Mouse (Mus musculus) adrenal gland (tissue): Measurements from ENCODE around the gene H3f3a.

ENCODE experiments used
- intact Hi-C: fragments of 180-260 bp; cut with DNase I; formaldehyde crosslinking; loops from one replicate; pipeline ENCODE4 v1.15.1; 2025

The H3f3a gene

GRCm38 (mm10) chr1:180791821-180792480 is 21.8 kb downstream of the H3f3a start:
- intact Hi-C loops = no loop called here

GRCm38 (mm10) chr1:180783580-180783928 is 30.2 kb downstream of the H3f3a start:
- intact Hi-C loops = no loop called here

GRCm38 (mm10) chr1:180782906-180783579 is 30.7 kb downstream of the H3f3a start:
- intact Hi-C loops = no loop called here

- intact Hi-C loops = no loop called here
These were observed 32.5 kb downstream of the H3f3a start for GRCm38 (mm10) chr1:180781250-180781649.

GRCm38 (mm10) chr1:180780291-180780690 is 33.5 kb downstream of the H3f3a start:
- intact Hi-C loops = no loop called here

- intact Hi-C loops = no loop called here
These were observed 34.8 kb downstream of the H3f3a start for GRCm38 (mm10) chr1:180778941-180779340.

GRCm38 (mm10) chr1:180778403-180778754 is 35.4 kb downstream of the H3f3a start:
- intact Hi-C loops = no loop called here

GRCm38 (mm10) chr1:180777660-180778402 is 35.9 kb downstream of the H3f3a start:
- intact Hi-C loops = no loop called here

GRCm38 (mm10) chr1:180777289-180777659 is 36.5 kb downstream of the H3f3a start:
- intact Hi-C loops = no loop called here

- intact Hi-C loops = no loop called here
These were observed 37.2 kb downstream of the H3f3a start for GRCm38 (mm10) chr1:180776494-180776893.

GRCm38 (mm10) chr1:180775849-180776493 is 37.8 kb downstream of the H3f3a start:
- intact Hi-C loops = no loop called here

GRCm38 (mm10) chr1:180775317-180775716 is 38.4 kb downstream of the H3f3a start:
- intact Hi-C loops = no loop called here

- intact Hi-C loops = no loop called here
These were observed 39.1 kb downstream of the H3f3a start for GRCm38 (mm10) chr1:180774664-180775063.

- intact Hi-C loops = no loop called here
These were observed 41.5 kb downstream of the H3f3a start for GRCm38 (mm10) chr1:180772291-180772690.

- intact Hi-C loops = no loop called here
These were observed 42.0 kb downstream of the H3f3a start for GRCm38 (mm10) chr1:180771722-180772121.

- intact Hi-C loops = no loop called here
These were observed 42.4 kb downstream of the H3f3a start for GRCm38 (mm10) chr1:180771306-180771705.

- intact Hi-C loops = loop anchor here (1.0 to 10.0 kb wide), 2 partner anchors 44 to 334 kb away; no protein-coding TSS in a partner anchor
These were observed 45.2 kb downstream of the H3f3a start for GRCm38 (mm10) chr1:180768334-180769168.

GRCm38 (mm10) chr1:180767541-180768333 is 46.0 kb downstream of the H3f3a start:
- intact Hi-C loops = loop anchor here (1.0 to 10.0 kb wide), 2 partner anchors 45 to 333 kb away; no protein-coding TSS in a partner anchor

- intact Hi-C loops = loop anchor here (10.0 kb wide), 1 partner anchor 332 kb away; no protein-coding TSS in a partner anchor
These were observed 47.2 kb downstream of the H3f3a start for GRCm38 (mm10) chr1:180766557-180766956.

- intact Hi-C loops = loop anchor here (10.0 kb wide), 1 partner anchor 331 kb away; no protein-coding TSS in a partner anchor
These were observed 48.4 kb downstream of the H3f3a start for GRCm38 (mm10) chr1:180765393-180765792.
